In the genomic region with DNA sequence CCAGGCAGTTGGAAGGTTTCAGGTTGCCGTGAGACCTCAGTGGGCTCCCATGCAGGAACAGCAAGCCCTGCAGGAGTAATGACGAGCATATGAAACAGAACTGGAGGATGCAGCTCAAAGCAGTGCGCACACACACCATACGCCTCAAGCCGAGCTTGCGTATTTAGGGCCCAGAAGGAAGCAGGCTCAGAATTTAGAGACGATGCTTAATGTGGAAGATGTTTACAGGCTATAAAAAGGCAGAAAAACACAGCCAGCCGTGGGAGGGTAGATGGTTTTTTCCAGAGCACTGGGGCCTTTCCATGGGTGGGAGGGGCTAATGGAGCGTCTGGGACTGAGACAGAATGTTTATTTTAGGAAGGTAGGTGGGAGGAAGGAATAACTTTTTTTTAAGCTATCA, we compare ENCODE assay signal across 13 mouse cellular contexts. TPM values are rescaled to one million over a fixed set of nuclear protein-coding genes. Genes with fewer than 3 reads are reported as not detected.
DNase-seq lines count a peak whose midpoint lies in the region; ATAC-seq and TF ChIP-seq lines count a peak whose summit lies in the region.
"Had no signal": no experiment of that assay in that cellular context is flagged by ENCODE, and none has a peak within 500 bp of the region (broad histone marks: within the 10 kb centered on the region; RNA-seq: fewer than 3 reads in every experiment).

No protein-coding gene starts in this region.

- no peak overlapping the region for H3K9ac ChIP-seq in liver, embryonic 15.5 days
- H3K9ac ChIP-seq in heart, embryonic 12.5 days: no peak overlapping the region
- H3K9ac ChIP-seq: forebrain, embryonic 13.5 days had no signal

- intact Hi-C loops in gastrocnemius, adult 2 months (cut with DNase I): no loop called here

- H3K27me3 ChIP-seq in liver, embryonic 15.5 days: no peaks in the 10 kb centered on the region
- H3K27me3 ChIP-seq in heart, embryonic 12.5 days (replicated peaks): no peaks in the 10 kb centered on the region

- no peak for ATAC-seq in liver, embryonic 15.5 days (ENCODE audit: insufficient read depth)
- no peak for ATAC-seq in heart, embryonic 12.5 days (ENCODE audit: insufficient number of reproducible peaks, low FRiP score)

- peak overlapping the region; percentile 91 for H3K4me2 ChIP-seq in liver, embryonic 15.5 days
- H3K4me2 ChIP-seq in heart, embryonic 12.5 days: no peak overlapping the region

- DNase-seq in gastrocnemius, adult 2 months: no peak
- DNase-seq in gastrocnemius, postnatal 10 days: no peak
- DNase-seq in layer of hippocampus, adult 8-10 months (ENCODE audit: low spot score in 2 of 2): peak; percentile 71 to 84
- DNase-seq in spleen, postnatal 36 days (ENCODE audit: low spot score in 2 of 2): no peak
- DNase-seq in thymus, postnatal 10 days (ENCODE audit: low spot score in 2 of 2): no peak

- no peak overlapping the region for H3K4me3 ChIP-seq in gastrocnemius, adult 2 months
- no peak overlapping the region for H3K4me3 ChIP-seq in cortical plate, adult 2 months (ENCODE audit: insufficient read depth, low read length)
- no peak overlapping the region for H3K4me3 ChIP-seq in liver, embryonic 15.5 days (replicated peaks)
- H3K4me3 ChIP-seq in heart, embryonic 12.5 days: no peak overlapping the region

- TF ChIP-seq CTCF in gastrocnemius, adult 2 months (IDR thresholded peaks at IDR 0.05): no peak
- no peak for TF ChIP-seq CTCF in cortical plate, adult 2 months (IDR thresholded peaks at IDR 0.05; ENCODE audit: extremely low read depth, insufficient read depth, low read length)

- peak overlapping the region; percentile 66 for H3K27ac ChIP-seq in gastrocnemius, adult 2 months
- H3K27ac ChIP-seq in cortical plate, adult 2 months (ENCODE audit: insufficient read depth, low read length): peak overlapping the region; percentile 26
- H3K27ac ChIP-seq in liver, embryonic 15.5 days (replicated peaks): peak overlapping the region; percentile 96; the same call in 1 of the 2 replicates
- no peak overlapping the region for H3K27ac ChIP-seq in heart, embryonic 12.5 days (ENCODE audit: poor library complexity, severe bottlenecking)
- H3K27ac ChIP-seq: forebrain, embryonic 13.5 days; macrophage had no signal

- H3K9me3 ChIP-seq in liver, embryonic 15.5 days (replicated peaks): no peaks in the 10 kb centered on the region
- H3K9me3 ChIP-seq in heart, embryonic 12.5 days (replicated peaks): no peaks in the 10 kb centered on the region
- H3K9me3 ChIP-seq: forebrain, embryonic 13.5 days had no signal

- no peaks in the 10 kb centered on the region for H3K36me3 ChIP-seq in liver, embryonic 15.5 days (replicated peaks)
- H3K36me3 ChIP-seq in heart, embryonic 12.5 days: no peaks in the 10 kb centered on the region

- peak; percentile 68; the same call in 1 of the 2 replicates for TF ChIP-seq POLR2A in cortical plate, adult 2 months (IDR thresholded peaks at IDR 0.05; ENCODE audit: extremely low read depth, insufficient read depth, low read length)

- 80% methylated on average over 9 of the region's 9 CpGs for WGBS in liver, embryonic 15.5 days (ENCODE audit: insufficient replicate concordance)
- 67% methylated on average over 9 of the region's 9 CpGs for WGBS in heart, embryonic 12.5 days

- H3K4me1 ChIP-seq in cortical plate, adult 2 months (ENCODE audit: control insufficient read depth, insufficient read depth, low read length): peaks cover 12% of the 10 kb centered on the region
- peaks cover 44% of the 10 kb centered on the region for H3K4me1 ChIP-seq in liver, embryonic 15.5 days (replicated peaks)
- peaks cover 16% of the 10 kb centered on the region for H3K4me1 ChIP-seq in heart, embryonic 12.5 days (replicated peaks)

RNA-seq across cellular contexts. Expression of gene Gucy2g, which starts 23.7 kb away (rescaled TPM):
- total RNA-seq in gastrocnemius, adult 2 months (2021): under 1 TPM; 0.15 to 0.39 TPM
- under 1 TPM; 0.11 to 0.16 TPM for total RNA-seq in gastrocnemius, postnatal 10 days (2021)
- polyA plus RNA-seq in cortical plate, adult 2 months (2012; rRNA removed): 3.9 and 5.3 TPM in 2 replicates
- 1 to 10 TPM; 1.2 to 1.4 (median 1.3) TPM for total RNA-seq in layer of hippocampus, adult 8-10 months (2022)
- polyA plus RNA-seq in liver, embryonic 15.5 days (2015; fragmentation: Nextera tagmentation; extraction: Ambion mirVana): not detected in 2 replicates
- polyA plus RNA-seq in heart, embryonic 12.5 days (2016; fragmentation: Nextera tagmentation; extraction: Ambion mirVana): 0.04 TPM in 1 of 2 replicates, not detected in the other
- polyA plus RNA-seq: forebrain, embryonic 13.5 days; heart, embryonic 14.5 days; intestine, embryonic 14.5 days; macrophage had no signal

RNA-seq across cellular contexts. Expression of gene Acsl5, which starts 34.4 kb away (rescaled TPM):
- 1 to 10 TPM; 2.9 to 6.3 TPM for total RNA-seq in gastrocnemius, adult 2 months (2021)
- total RNA-seq in gastrocnemius, postnatal 10 days (2021): 10 to 100 TPM in 1 of 2 experiments, 1 to 10 TPM in 1; 6.2 to 12.6 TPM
- 33.8 and 45.5 TPM in 2 replicates for polyA plus RNA-seq in cortical plate, adult 2 months (2012; rRNA removed)
- total RNA-seq in layer of hippocampus, adult 8-10 months (2022): 10 to 100 TPM; 38.6 to 47.6 (median 42.6) TPM
- 154 and 157 TPM in 2 replicates for polyA plus RNA-seq in liver, embryonic 15.5 days (2015; fragmentation: Nextera tagmentation; extraction: Ambion mirVana)
- 40.7 and 44.0 TPM in 2 replicates for polyA plus RNA-seq in heart, embryonic 12.5 days (2016; fragmentation: Nextera tagmentation; extraction: Ambion mirVana)

RNA-seq across cellular contexts. Expression of gene Tectb, which starts 36.8 kb away (rescaled TPM):
- total RNA-seq in gastrocnemius, adult 2 months (2021): not detected
- total RNA-seq in gastrocnemius, postnatal 10 days (2021): 1 to 10 TPM in 1 of 2 experiments, under 1 TPM in 1; 0.79 to 1.3 TPM
- polyA plus RNA-seq in cortical plate, adult 2 months (2012; rRNA removed): 0.09 TPM in 1 of 2 replicates, not detected in the other
- total RNA-seq in layer of hippocampus, adult 8-10 months (2022): under 1 TPM in 1 of 4 experiments, not detected in 3; 0.16 TPM
- 0.37 and 0.38 TPM in 2 replicates for polyA plus RNA-seq in liver, embryonic 15.5 days (2015; fragmentation: Nextera tagmentation; extraction: Ambion mirVana)
- polyA plus RNA-seq in heart, embryonic 12.5 days (2016; fragmentation: Nextera tagmentation; extraction: Ambion mirVana): not detected in 2 replicates
- polyA plus RNA-seq: heart, embryonic 14.5 days; intestine, embryonic 14.5 days; macrophage; spleen, adult 2 months had no signal

Comparison
In these comparisons a context has a peak if more than half of its experiments do, and no peak if none do; other contexts are left out.
1. DNase-seq: peak in layer of hippocampus, adult 8-10 months (2 of 2); none in gastrocnemius, adult 2 months (single experiment), gastrocnemius, postnatal 10 days (single experiment), spleen, postnatal 36 days (0 of 2) and thymus, postnatal 10 days (0 of 2).